Mouse (Mus musculus) neural tube, embryonic 11.5 days (tissue): ENCODE measurements at regions not wholly inside any gene's neighbourhood (a gene's known extent, or its start where the extent isn't known, plus 50 kb on each side); places are given as distances from the start of the nearest gene placed in this dataset.

Experiments used
- ATAC-seq: fragments of 200-750 bp; cut with Nextera tagmentation; 2 replicates; pipeline ENCODE4 v1.8.0; 2017; ENCODE audit warnings: moderate number of reproducible peaks, mild to moderate bottlenecking, moderate TSS enrichment, moderate library complexity; ENCODE audit not compliant: insufficient read depth, low FRiP score, low TSS enrichment
- DNase-seq: peaks from one replicate; pipeline ENCODE4 v3.0.0-alpha.2; 2015; ENCODE audit warnings: low spot score
- H3K27ac ChIP-seq: fragments of 300-500 bp; sonication (generic); 2 replicates; pipeline ENCODE4 v1.5.1; 2014; ENCODE audit warnings: low read depth, mild to moderate bottlenecking, low read length
- H3K27me3 ChIP-seq: fragments of 300-500 bp; sonication (generic); 2 replicates; pipeline ENCODE4 v1.6.1; 2014; ENCODE audit warnings: mild to moderate bottlenecking, low read length, mixed read lengths; ENCODE audit not compliant: control insufficient read depth, insufficient read depth
- H3K36me3 ChIP-seq: fragments of 300-500 bp; sonication (generic); 2 replicates; pipeline ENCODE4 v1.6.1; 2014; ENCODE audit warnings: mild to moderate bottlenecking, low read length, moderate library complexity, mixed read lengths; ENCODE audit not compliant: control insufficient read depth, insufficient read depth
- H3K4me1 ChIP-seq: fragments of 300-500 bp; sonication (generic); 2 replicates; pipeline ENCODE4 v1.6.1; 2014; ENCODE audit warnings: low read length, mixed read lengths; ENCODE audit not compliant: control insufficient read depth, insufficient read depth
- H3K4me2 ChIP-seq: fragments of 300-500 bp; sonication (generic); 2 replicates; pipeline ENCODE4 v1.6.1; 2014; ENCODE audit warnings: low read depth, mild to moderate bottlenecking, moderate library complexity
- H3K4me3 ChIP-seq: fragments of 300-500 bp; sonication (generic); 2 replicates; pipeline ENCODE4 v1.5.1; 2014; ENCODE audit warnings: low read depth, low read length
- H3K9ac ChIP-seq: fragments of 300-500 bp; sonication (generic); 2 replicates; pipeline ENCODE4 v1.6.1; 2014; ENCODE audit warnings: mild to moderate bottlenecking, low read length
- H3K9me3 ChIP-seq: fragments of 300-500 bp; sonication (generic); 2 replicates; pipeline ENCODE4 v1.6.1; 2016; ENCODE audit warnings: low read length; ENCODE audit not compliant: control insufficient read depth
- WGBS: fragments of 180-500 bp; shearing (Covaris S2); extraction: QIAGEN DNeasy Blood & Tissue Kit; methylation state at CpG from one replicate; pipeline ENCODE4 v1.1.7; 2014; 5-methylcytosine and 5-hydroxymethylcytosine counted together

DNA sequence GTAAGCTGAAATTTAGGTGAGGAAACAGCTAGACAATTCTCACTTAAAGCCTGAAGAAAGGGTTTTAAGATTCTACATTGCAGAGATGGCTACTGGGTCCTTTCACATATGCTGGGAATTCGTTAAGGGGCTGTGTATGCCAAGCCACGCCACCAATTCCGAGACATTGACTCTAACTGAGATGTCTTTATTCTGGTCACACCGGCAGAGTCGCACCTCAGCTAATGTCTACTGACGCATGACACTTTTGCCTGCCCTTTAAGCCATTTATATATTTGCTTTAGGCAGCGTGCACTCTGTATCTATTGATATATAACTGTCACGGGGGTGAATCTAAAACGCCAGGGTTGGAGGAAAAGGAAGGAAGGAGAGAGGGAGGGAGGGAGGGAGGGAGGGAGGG is 156.7 kb upstream of the Btg1 start:
- Histone ChIP-seq H3K4me1 (no peaks in the 10 kb centered on the region), H3K27me3 (no peaks in the 10 kb centered on the region), H3K4me2 (no peak overlapping the region), H3K9ac (no peak overlapping the region), H3K4me3 (no peak overlapping the region), H3K9me3 (no peaks in the 10 kb centered on the region), H3K36me3 (no peaks in the 10 kb centered on the region), H3K27ac (no peak overlapping the region)
- 54% methylated on average over 9 of the region's 9 CpGs for WGBS
- ATAC-seq (no peak), DNase-seq (no peak)

DNA sequence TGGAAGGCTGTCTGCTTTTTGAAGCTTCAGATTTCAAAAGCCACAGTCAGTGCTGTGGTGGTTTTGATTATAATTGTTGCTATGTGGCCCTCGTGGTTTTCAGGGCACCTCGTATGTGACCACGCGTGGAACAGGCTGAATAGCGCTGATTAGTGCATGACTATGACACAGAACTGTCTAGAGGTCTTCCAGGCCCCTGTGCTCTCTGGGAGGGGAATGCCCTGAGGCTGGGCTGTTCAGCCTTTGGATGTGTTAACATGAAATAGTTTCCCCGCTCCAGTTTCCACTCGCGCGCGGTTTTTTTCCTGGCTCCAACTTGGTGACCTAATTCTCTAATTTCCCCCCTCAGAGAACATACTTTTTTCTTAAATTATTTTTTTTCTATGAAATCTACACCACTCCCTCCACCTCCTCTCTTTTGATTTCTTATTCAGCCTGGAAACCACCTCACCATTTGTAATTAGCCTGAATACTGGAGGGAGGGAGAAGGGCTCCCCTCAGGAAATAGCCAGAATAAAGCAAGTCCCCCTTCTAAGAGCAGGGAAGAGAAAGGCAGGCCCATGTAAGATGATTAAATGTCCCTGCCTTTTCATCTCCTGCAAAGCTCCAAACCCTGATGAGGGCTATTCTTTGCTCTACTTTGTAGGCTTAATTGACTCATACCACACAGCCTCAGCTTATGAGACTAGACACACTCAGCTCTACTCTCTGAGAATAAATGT is 156.0 kb upstream of the Btg1 start:
- 82% methylated on average over 10 of the region's 10 CpGs for WGBS
- Histone ChIP-seq H3K27me3 (no peaks in the 10 kb centered on the region), H3K4me1 (no peaks in the 10 kb centered on the region), H3K9ac (no peak overlapping the region), H3K36me3 (no peaks in the 10 kb centered on the region), H3K9me3 (no peaks in the 10 kb centered on the region), H3K4me3 (no peak overlapping the region), H3K27ac (no peak overlapping the region), H3K4me2 (no peak overlapping the region)
- no peak for ATAC-seq
- DNase-seq = no peak

DNA sequence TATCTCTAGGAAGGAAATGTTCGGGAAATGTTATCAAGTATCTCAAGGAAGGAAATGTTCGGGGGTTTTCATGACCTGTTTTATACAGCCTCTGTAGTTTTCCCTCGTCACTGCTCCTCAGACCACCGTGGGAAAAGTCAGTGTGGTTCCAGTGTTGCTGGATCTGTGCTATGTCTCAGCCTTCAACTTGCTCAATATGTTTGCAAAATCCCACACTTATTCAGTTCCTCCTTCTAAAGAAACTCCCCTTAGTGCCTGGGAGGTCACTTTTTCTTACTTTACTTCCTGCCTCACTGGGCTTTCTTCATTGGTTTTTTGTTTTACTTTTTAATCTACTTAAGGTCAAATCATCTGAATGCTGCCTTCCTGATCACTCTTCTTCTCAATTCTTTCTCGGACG is 150.8 kb upstream of the Btg1 start:
- 92% methylated on average over 6 of the region's 6 CpGs for WGBS

GRCm38 (mm10) chr10:96466845-96467244 is 150.0 kb upstream of the Btg1 start:
- Histone ChIP-seq H3K4me3 (no peak overlapping the region), H3K4me1 (no peaks in the 10 kb centered on the region), H3K36me3 (no peaks in the 10 kb centered on the region), H3K9ac (no peak overlapping the region), H3K9me3 (no peaks in the 10 kb centered on the region), H3K27me3 (no peaks in the 10 kb centered on the region), H3K27ac (no peak overlapping the region), H3K4me2 (no peak overlapping the region)
- DNase-seq = no peak
- WGBS = 95% methylated on average over 3 of the region's 3 CpGs
- no peak for ATAC-seq

More for the DNA sequence above, 150.8 kb upstream of the Btg1 start:
- no peaks in the 10 kb centered on the region for H3K9me3 ChIP-seq
- DNase-seq = no peak
- H3K4me3 ChIP-seq = no peak overlapping the region
- ATAC-seq = no peak
- H3K9ac ChIP-seq = no peak overlapping the region
- H3K36me3 ChIP-seq = no peaks in the 10 kb centered on the region
- H3K4me1 ChIP-seq = no peaks in the 10 kb centered on the region
- H3K4me2 ChIP-seq = no peak overlapping the region
- H3K27me3 ChIP-seq = no peaks in the 10 kb centered on the region
- H3K27ac ChIP-seq = no peak overlapping the region

DNA sequence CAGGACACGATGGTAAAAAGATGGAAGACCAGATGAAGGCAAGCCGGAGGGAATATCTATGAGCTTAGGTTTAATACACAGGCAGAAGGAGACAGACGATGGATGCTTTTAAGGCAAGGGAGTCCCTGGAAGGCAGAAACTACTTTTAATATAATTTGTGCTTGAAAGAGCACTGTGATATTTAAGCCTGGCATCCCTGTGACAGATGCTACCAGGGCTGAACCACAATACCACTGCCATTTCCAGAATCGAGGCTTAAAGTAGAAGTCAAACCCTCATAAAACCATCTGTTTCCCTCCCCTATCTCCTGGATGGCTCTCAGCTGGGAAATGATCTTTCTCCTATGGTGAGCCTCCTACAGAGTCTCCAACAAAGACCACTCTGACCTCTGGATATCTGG is 149.1 kb upstream of the Btg1 start:
- H3K9me3 ChIP-seq = no peaks in the 10 kb centered on the region
- no peak overlapping the region for H3K27ac ChIP-seq
- no peaks in the 10 kb centered on the region for H3K27me3 ChIP-seq
- H3K9ac ChIP-seq = no peak overlapping the region
- no peak overlapping the region for H3K4me3 ChIP-seq
- H3K36me3 ChIP-seq = no peaks in the 10 kb centered on the region
- ATAC-seq = no peak
- H3K4me2 ChIP-seq = no peak overlapping the region
- DNase-seq = no peak
- no peaks in the 10 kb centered on the region for H3K4me1 ChIP-seq
- 90% methylated on average over 4 of the region's 4 CpGs for WGBS

GRCm38 (mm10) chr10:96471523-96471922 is 145.3 kb upstream of the Btg1 start:
- H3K4me1 ChIP-seq = no peaks in the 10 kb centered on the region
- no peak overlapping the region for H3K9ac ChIP-seq
- H3K4me3 ChIP-seq = no peak overlapping the region
- H3K27me3 ChIP-seq = no peaks in the 10 kb centered on the region
- DNase-seq = no peak
- no peaks in the 10 kb centered on the region for H3K36me3 ChIP-seq
- H3K27ac ChIP-seq = no peak overlapping the region
- no peaks in the 10 kb centered on the region for H3K9me3 ChIP-seq
- no peak overlapping the region for H3K4me2 ChIP-seq
- no peak for ATAC-seq

DNA sequence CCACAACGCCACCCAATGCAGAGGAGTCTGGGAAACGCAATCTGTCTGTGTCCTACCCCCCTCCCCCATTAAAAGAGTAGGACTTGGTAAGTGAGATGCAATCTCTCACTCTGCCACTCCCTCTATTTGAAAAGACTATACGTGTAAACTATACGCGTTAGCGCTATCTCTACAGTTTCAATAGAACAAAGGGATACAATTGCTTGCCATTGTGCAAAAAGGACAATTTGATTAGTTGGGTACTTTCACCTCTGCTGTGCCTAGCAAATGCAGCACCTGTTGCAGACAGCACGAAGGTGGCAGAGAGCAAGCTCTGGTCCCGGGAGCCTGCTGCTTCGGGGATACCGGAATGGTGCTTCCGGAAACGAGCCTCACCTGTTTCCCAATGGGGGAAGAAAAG is 137.5 kb upstream of the Btg1 start:
- Histone ChIP-seq H3K27ac (no peak overlapping the region), H3K4me2 (no peak overlapping the region)
- WGBS = 70% methylated on average over 12 of the region's 12 CpGs

DNA sequence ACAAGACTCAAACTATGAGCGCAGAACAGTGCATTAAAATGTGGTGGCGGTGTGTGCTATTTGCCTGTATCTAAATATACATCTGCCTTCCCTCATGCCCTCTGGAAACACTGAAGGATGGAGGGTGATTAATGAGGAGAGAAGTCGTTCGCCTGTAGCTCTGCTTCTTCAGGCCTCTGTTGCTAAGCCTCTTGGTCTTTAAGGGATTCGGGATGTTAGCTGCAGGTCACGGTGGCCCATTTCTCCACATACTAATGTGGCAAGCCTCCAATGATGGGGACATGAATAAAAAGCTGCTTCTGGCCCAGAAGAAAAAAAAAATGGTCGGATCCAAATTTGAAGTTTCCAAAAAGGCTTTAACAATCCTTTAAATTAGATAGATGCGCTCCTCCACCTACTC is 137.0 kb upstream of the Btg1 start:
- Histone ChIP-seq H3K4me2 (no peak overlapping the region), H3K9ac (no peak overlapping the region), H3K27me3 (no peaks in the 10 kb centered on the region), H3K27ac (no peak overlapping the region), H3K4me3 (no peak overlapping the region), H3K36me3 (no peaks in the 10 kb centered on the region), H3K4me1 (no peaks in the 10 kb centered on the region), H3K9me3 (no peaks in the 10 kb centered on the region)
- ATAC-seq (no peak), DNase-seq (peak; percentile 13)
- WGBS = 66% methylated on average over 8 of the region's 8 CpGs

More for the DNA sequence above, 137.5 kb upstream of the Btg1 start:
- no peaks in the 10 kb centered on the region for H3K4me1 ChIP-seq
- DNase-seq (no peak), ATAC-seq (no peak)
- no peak overlapping the region for H3K9ac ChIP-seq
- H3K4me3 ChIP-seq = no peak overlapping the region
- H3K36me3 ChIP-seq = no peaks in the 10 kb centered on the region
- H3K9me3 ChIP-seq = no peaks in the 10 kb centered on the region
- H3K27me3 ChIP-seq = no peaks in the 10 kb centered on the region

DNA sequence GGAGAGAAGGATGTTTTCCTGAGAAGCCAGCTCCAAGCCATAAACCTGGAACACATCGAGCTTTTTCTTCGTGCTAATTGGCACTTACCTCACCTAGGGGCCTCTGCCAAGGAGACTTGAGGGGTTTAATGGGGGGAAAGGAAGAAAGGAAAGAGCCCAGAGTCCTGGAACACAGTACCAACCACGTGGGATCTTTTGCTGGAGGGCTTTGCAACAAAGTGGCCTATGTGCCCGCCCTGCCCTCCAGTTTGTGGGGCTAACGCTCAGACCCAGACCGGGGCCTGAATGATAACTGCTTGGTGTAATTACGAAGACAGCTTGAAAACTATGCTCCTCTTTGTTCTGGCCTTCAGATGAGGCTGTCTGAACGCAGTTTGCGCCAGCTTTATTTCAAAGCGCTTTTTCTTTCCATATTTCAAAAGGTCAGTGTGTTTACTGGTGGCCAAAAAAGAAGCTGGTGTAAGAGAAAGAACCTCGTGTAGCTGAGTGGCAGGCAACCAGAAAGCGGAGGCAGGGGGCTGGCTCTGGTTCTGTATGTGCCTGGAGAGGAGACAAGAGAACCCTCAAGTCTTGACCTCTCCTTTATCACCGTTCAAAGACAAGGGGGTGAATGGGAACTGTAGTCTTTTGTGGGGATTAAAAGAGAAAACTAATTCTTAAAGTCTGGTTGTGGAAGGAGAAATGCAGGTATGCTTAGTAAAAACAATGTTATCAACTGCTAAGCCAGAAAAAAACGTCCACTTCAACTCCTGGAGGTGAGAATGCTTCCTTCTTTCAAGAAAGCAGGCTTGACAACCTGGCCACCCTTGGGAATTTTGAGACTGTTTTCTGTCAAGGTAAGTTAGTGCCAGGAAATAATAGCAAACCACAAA is 136.1 kb upstream of the Btg1 start:
- Histone ChIP-seq H3K4me2 (no peak overlapping the region), H3K4me3 (no peak overlapping the region), H3K9ac (no peak overlapping the region), H3K4me1 (no peaks in the 10 kb centered on the region), H3K9me3 (no peaks in the 10 kb centered on the region), H3K36me3 (no peaks in the 10 kb centered on the region), H3K27ac (no peak overlapping the region), H3K27me3 (no peaks in the 10 kb centered on the region)
- WGBS = 49% methylated on average over 14 of the region's 14 CpGs
- no peak for ATAC-seq
- peak; percentile 17 for DNase-seq
